Mouse (Mus musculus) gastrocnemius, adult 2 months (tissue): ENCODE data around the gene 2300002M23Rik. TPM values are rescaled to one million over a fixed set of nuclear protein-coding genes. Genes with fewer than 3 reads are reported as not detected.

Experiments
- DNase-seq: peaks from one replicate; pipeline ENCODE4 v3.0.0; 2022
- H3K27ac ChIP-seq: fragments of 200-600 bp; 2 replicates; pipeline ENCODE4 v1.8.1; 2022; ENCODE audit warnings: mild to moderate bottlenecking
- H3K4me3 ChIP-seq: fragments of 200-600 bp; 2 replicates; pipeline ENCODE4 v1.8.1; 2022; ENCODE audit warnings: mild to moderate bottlenecking, moderate library complexity
- CTCF ChIP-seq: fragments of 200-600 bp; IDR thresholded peaks from 2 replicates; pipeline ENCODE4 v1.8.1; 2022; ENCODE audit warnings: antibody characterized with exemption, mild to moderate bottlenecking, moderate library complexity
- intact Hi-C: fragments of 180-260 bp; cut with DNase I; formaldehyde crosslinking; loops from one replicate; pipeline ENCODE4 v1.15.1; 2025
- total RNA-seq, 2 experiments: library from RNA; stranded (reverse); gene quantifications; 2 replicates each; pipeline ENCODE4 v1.2.3; 2021

The 2300002M23Rik gene
- total RNA-seq, 2 experiments from 2014 or later, result not detected

GRCm38 (mm10) chr17:35593786-35594185 is 26.5 kb downstream of the 2300002M23Rik start:
- Histone ChIP-seq H3K27ac (no peak overlapping the region), H3K4me3 (no peak overlapping the region)
- intact Hi-C loops, result loop anchor here (5.0 kb wide), 1 partner anchor 144 kb away; no protein-coding TSS in a partner anchor
- DNase-seq, result no peak
- no peak for TF ChIP-seq CTCF

GRCm38 (mm10) chr17:35594456-35594855 is 27.2 kb downstream of the 2300002M23Rik start:
- intact Hi-C loops, result loop anchor here (5.0 kb wide), 1 partner anchor 143 kb away; no protein-coding TSS in a partner anchor
- no peak for TF ChIP-seq CTCF
- Histone ChIP-seq H3K27ac (no peak overlapping the region), H3K4me3 (no peak overlapping the region)
- DNase-seq, result no peak

GRCm38 (mm10) chr17:35597399-35597798 is 30.1 kb downstream of the 2300002M23Rik start:
- Histone ChIP-seq H3K27ac (no peak overlapping the region), H3K4me3 (no peak overlapping the region)
- TF ChIP-seq CTCF, result no peak
- intact Hi-C loops, result no loop called here
- no peak for DNase-seq

- intact Hi-C loops, result no loop called here
- Histone ChIP-seq H3K4me3 (no peak within 1 kb of the TSS), H3K27ac (no peak within 1 kb of the TSS)
- no peak for TF ChIP-seq CTCF
- DNase-seq, result no peak
Measured at GRCm38 (mm10) chr17:35601249-35601648, 34.0 kb downstream of the 2300002M23Rik start, which contains the start of gene Sfta2. TSS of gene Sfta2 (plus strand) at chr17:35601549.

- intact Hi-C loops, result no loop called here
- Histone ChIP-seq H3K27ac (no peak overlapping the region), H3K4me3 (no peak overlapping the region)
- no peak for TF ChIP-seq CTCF
- no peak for DNase-seq
Measured at GRCm38 (mm10) chr17:35601736-35602354, 34.6 kb downstream of the 2300002M23Rik start.

GRCm38 (mm10) chr17:35617127-35617526 is 49.9 kb downstream of the 2300002M23Rik start:
- DNase-seq, result no peak
- intact Hi-C loops, result no loop called here
- Histone ChIP-seq H3K4me3 (no peak overlapping the region), H3K27ac (no peak overlapping the region)
- no peak for TF ChIP-seq CTCF

Other genes starting within 250 kb of the 2300002M23Rik start
- under 1 TPM; 0.25 to 0.36 TPM for gene H2-Q1, start 247.0 kb upstream of the 2300002M23Rik start, total RNA-seq
- gene H2-Q2, start 225.2 kb upstream of the 2300002M23Rik start, total RNA-seq, result under 1 TPM; 0.17 to 0.20 TPM
- 1 to 10 TPM; 3.1 to 3.5 TPM for gene H2-Q4, start 187.8 kb upstream of the 2300002M23Rik start, total RNA-seq
- under 1 TPM in 1 of 2 experiments, not detected in 1; 0.18 TPM for gene H2-Q6, start 142.6 kb upstream of the 2300002M23Rik start, total RNA-seq
- under 1 TPM; 0.61 to 0.82 TPM for gene H2-Q7, start 128.3 kb upstream of the 2300002M23Rik start, total RNA-seq
- under 1 TPM; 0.05 to 0.33 TPM for gene H2-Q10, start 97.4 kb upstream of the 2300002M23Rik start, total RNA-seq
- not detected for gene Pou5f1, start 61.4 kb upstream of the 2300002M23Rik start, total RNA-seq
- gene Tcf19, start 50.6 kb upstream of the 2300002M23Rik start, total RNA-seq, result 1 to 10 TPM in 1 of 2 experiments, under 1 TPM in 1; 0.73 to 1.0 TPM
- 1 to 10 TPM; 1.7 TPM for gene Cchcr1, start 50.4 kb upstream of the 2300002M23Rik start, total RNA-seq
- not detected for gene Psors1c2, start 34.2 kb upstream of the 2300002M23Rik start, total RNA-seq
- not detected for gene Cdsn, start 15.3 kb upstream of the 2300002M23Rik start, total RNA-seq
- not detected for gene Sfta2, start 34.1 kb downstream of the 2300002M23Rik start, total RNA-seq
- not detected for gene Gm9573, start 59.2 kb downstream of the 2300002M23Rik start, total RNA-seq
- gene Mucl3, start 76.2 kb downstream of the 2300002M23Rik start, total RNA-seq, result not detected
- gene Vars2, start 100.1 kb downstream of the 2300002M23Rik start, total RNA-seq, result 10 to 100 TPM; 12.8 to 16.8 TPM
- gene Gtf2h4, start 106.3 kb downstream of the 2300002M23Rik start, total RNA-seq, result 10 to 100 TPM; 18.1 to 24.2 TPM
- 10 to 100 TPM; 13.4 to 15.9 TPM for gene Ddr1, start 137.2 kb downstream of the 2300002M23Rik start, total RNA-seq